27 mouse cellular contexts compared by ENCODE assay signal in the genomic region with DNA sequence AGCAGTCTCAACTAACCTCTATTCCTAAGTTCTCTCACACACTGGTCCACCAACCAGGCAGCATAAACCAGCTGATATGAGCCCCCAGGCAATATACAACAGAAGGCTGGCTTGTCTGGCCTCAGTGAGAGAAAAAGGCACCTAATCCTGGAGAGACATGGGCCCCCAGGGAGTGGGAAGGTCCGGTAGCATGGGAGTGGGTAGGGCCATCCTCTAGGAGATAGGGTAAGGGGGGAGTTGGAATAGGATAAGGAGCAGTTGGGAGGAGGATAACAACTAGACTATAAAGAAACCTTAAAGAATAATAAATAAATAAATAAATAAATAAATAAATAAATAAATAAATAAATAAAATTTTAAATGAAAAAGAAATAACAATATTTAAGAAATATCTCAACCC.
"Had no signal": no experiment of that assay in that cellular context is flagged by ENCODE, and none has a peak within 500 bp of the region (broad histone marks: within the 10 kb centered on the region; RNA-seq: fewer than 3 reads in every experiment).

No protein-coding gene starts in this region.

- H3K4me3 ChIP-seq: embryonic facial prominence, embryonic 10.5 days; embryonic facial prominence, embryonic 12.5 days; embryonic facial prominence, embryonic 13.5 days; embryonic facial prominence, embryonic 15.5 days; erythroblast, embryonic 14.5 days; forebrain, embryonic 13.5 days; forebrain, embryonic 15.5 days; gastrocnemius, adult 2 months; heart, adult 2 months; heart, embryonic 10.5 days had no signal

- H3K36me3 ChIP-seq: embryonic facial prominence, embryonic 10.5 days; embryonic facial prominence, embryonic 12.5 days; embryonic facial prominence, embryonic 13.5 days; embryonic facial prominence, embryonic 15.5 days; forebrain, embryonic 15.5 days; heart, embryonic 10.5 days had no signal

- H3K27me3 ChIP-seq: embryonic facial prominence, embryonic 12.5 days; embryonic facial prominence, embryonic 13.5 days; embryonic facial prominence, embryonic 15.5 days; forebrain, embryonic 13.5 days; forebrain, embryonic 15.5 days had no signal

- H3K9me3 ChIP-seq: embryonic facial prominence, embryonic 10.5 days; embryonic facial prominence, embryonic 12.5 days; embryonic facial prominence, embryonic 13.5 days; embryonic facial prominence, embryonic 15.5 days; forebrain, embryonic 13.5 days; forebrain, embryonic 15.5 days; heart, embryonic 10.5 days had no signal

- ATAC-seq: forebrain, embryonic 13.5 days; forebrain, embryonic 14.5 days; forebrain, embryonic 15.5 days; forebrain, embryonic 16.5 days; forebrain, postnatal 0 days had no signal

- DNase-seq: cerebellum, adult 2 months; cerebellum, adult 8-10 months; cerebellum, adult 9-10 months; cerebellum, adult 9-11 months; cerebellum, postnatal 10 days; cerebellum, postnatal 14 days; cerebellum, postnatal 25 days; cerebellum, postnatal 36 days; embryo, embryonic 11 days; forebrain, postnatal 0 days; gastrocnemius, adult 2 months; gastrocnemius, postnatal 10 days; gastrocnemius, postnatal 14 days; gastrocnemius, postnatal 25 days; gastrocnemius, postnatal 36 days; heart, adult 18-20 months; heart, adult 2 months had no signal

- H3K4me2 ChIP-seq: embryonic facial prominence, embryonic 12.5 days; embryonic facial prominence, embryonic 13.5 days; embryonic facial prominence, embryonic 15.5 days; forebrain, embryonic 13.5 days; forebrain, embryonic 15.5 days had no signal

- H3K27ac ChIP-seq: embryonic facial prominence, embryonic 10.5 days; embryonic facial prominence, embryonic 12.5 days; embryonic facial prominence, embryonic 13.5 days; embryonic facial prominence, embryonic 15.5 days; forebrain, embryonic 13.5 days; forebrain, embryonic 15.5 days; gastrocnemius, adult 2 months; heart, adult 2 months; heart, embryonic 10.5 days had no signal

- H3K4me1 ChIP-seq: embryonic facial prominence, embryonic 10.5 days; embryonic facial prominence, embryonic 12.5 days; embryonic facial prominence, embryonic 13.5 days; embryonic facial prominence, embryonic 15.5 days; forebrain, embryonic 13.5 days; forebrain, embryonic 15.5 days; heart, embryonic 10.5 days had no signal

- H3K9ac ChIP-seq: embryonic facial prominence, embryonic 12.5 days; embryonic facial prominence, embryonic 13.5 days; embryonic facial prominence, embryonic 15.5 days; forebrain, embryonic 13.5 days; forebrain, embryonic 15.5 days; forebrain, postnatal 0 days had no signal
